ENCODE assay signal across 9 mouse cellular contexts in genomic region chr3:97585383-97586160, GRCm38 (mm10). TPM values are rescaled to one million over a fixed set of nuclear protein-coding genes. Genes with fewer than 3 reads are reported as not detected.
DNase-seq lines count a peak whose midpoint lies in the region; ATAC-seq and TF ChIP-seq lines count a peak whose summit lies in the region.
"Had no signal": no experiment of that assay in that cellular context is flagged by ENCODE, and none has a peak within 500 bp of the region (broad histone marks: within the 10 kb centered on the region; RNA-seq: fewer than 3 reads in every experiment).

No protein-coding gene starts in this region.

- peak; percentile 81 for DNase-seq in ES-CJ7 (ENCODE audit: low read depth, low spot score)
- peak; percentile 50 for DNase-seq in c-Kit-positive CD71-positive TER-119-positive erythroid progenitor cells, embryonic 14.5 days (ENCODE audit: low spot score)
- DNase-seq in heart, postnatal 36 days, result peak; percentile 61 to 74
- peak; percentile 89 for DNase-seq in layer of hippocampus, adult 11-12 months (ENCODE audit: low spot score)
- peak; percentile 69 for DNase-seq in lung, adult 2 months
- peak; percentile 42 for DNase-seq in ovary, postnatal 10 days (ENCODE audit: low spot score)
- DNase-seq in thymus, adult 2 months, result peak; percentile 64

- H3K27ac ChIP-seq in forebrain, embryonic 12.5 days, result no peak overlapping the region
- H3K27ac ChIP-seq in thymus, adult 2 months (ENCODE audit: control insufficient read depth, insufficient read depth, low read length), result no peak overlapping the region
- H3K27ac ChIP-seq: macrophage had no signal

- peak; percentile 72 for TF ChIP-seq CTCF in lung, adult 2 months (IDR thresholded peaks at IDR 0.05; ENCODE audit: insufficient read depth, low read length)
- TF ChIP-seq CTCF in thymus, adult 2 months (IDR thresholded peaks at IDR 0.05; ENCODE audit: borderline replicate concordance, control insufficient read depth, extremely low read depth, insufficient read depth, low read length, poor library complexity), result peak; percentile 64; the same call in 1 of the 2 replicates

- intact Hi-C loops in heart, postnatal 36 days (cut with DNase I), result loop anchor here (2.0 to 10.0 kb wide), 2 partner anchors 191 to 391 kb away; no protein-coding TSS in a partner anchor

- no peak overlapping the region for H3K4me3 ChIP-seq in forebrain, embryonic 12.5 days (replicated peaks)
- no peak overlapping the region for H3K4me3 ChIP-seq in lung, adult 2 months (replicated peaks; ENCODE audit: extremely low read depth, low read depth, low read length)
- no peak overlapping the region for H3K4me3 ChIP-seq in thymus, adult 2 months (ENCODE audit: control insufficient read depth, insufficient read depth, low read length)

- no peaks in the 10 kb centered on the region for H3K9me3 ChIP-seq in forebrain, embryonic 12.5 days

- peak; percentile 84 for ATAC-seq in forebrain, embryonic 12.5 days (ENCODE audit: low FRiP score)

- no peak for TF ChIP-seq POLR2A in lung, adult 2 months (IDR thresholded peaks at IDR 0.05; ENCODE audit: borderline replicate concordance, extremely low read depth, low read depth, low read length)
- TF ChIP-seq POLR2A in thymus, adult 2 months (IDR thresholded peaks at IDR 0.05; ENCODE audit: control insufficient read depth, extremely low read depth, insufficient read depth, low read length, poor library complexity), result no peak

- H3K36me3 ChIP-seq in forebrain, embryonic 12.5 days (replicated peaks), result peaks cover 38% of the 10 kb centered on the region
- peaks cover 51% of the 10 kb centered on the region for H3K36me3 ChIP-seq in thymus, adult 2 months (ENCODE audit: control insufficient read depth, insufficient read depth, low read length)

- 69% methylated on average over 18 of the region's 18 CpGs for WGBS in forebrain, embryonic 12.5 days
- 62% methylated on average over 18 of the region's 18 CpGs for WGBS in lung, adult 2 months
- WGBS in thymus, adult 2 months, result 85% methylated on average over 18 of the region's 18 CpGs

- no peaks in the 10 kb centered on the region for H3K27me3 ChIP-seq in forebrain, embryonic 12.5 days
- H3K27me3 ChIP-seq in thymus, adult 2 months (ENCODE audit: control insufficient read depth, insufficient read depth, low read length), result no peaks in the 10 kb centered on the region

- H3K4me2 ChIP-seq in forebrain, embryonic 12.5 days, result no peak overlapping the region

- H3K4me1 ChIP-seq in forebrain, embryonic 12.5 days, result no peaks in the 10 kb centered on the region; the same call in 1 of the 2 replicates
- no peaks in the 10 kb centered on the region for H3K4me1 ChIP-seq in lung, adult 2 months (ENCODE audit: control insufficient read depth, insufficient read depth, low read length)
- H3K4me1 ChIP-seq in thymus, adult 2 months (replicated peaks; ENCODE audit: control insufficient read depth, insufficient read depth, low read length), result no peaks in the 10 kb centered on the region

- no peak overlapping the region for H3K9ac ChIP-seq in forebrain, embryonic 12.5 days

RNA-seq across cellular contexts. Expression of gene Chd1l, which starts 24.4 kb away (rescaled TPM):
- polyA plus RNA-seq in forebrain, embryonic 12.5 days (2016; fragmentation: Nextera tagmentation; extraction: Ambion mirVana), result 17.2 and 19.3 TPM in 2 replicates
- total RNA-seq in heart, postnatal 36 days (2021), result 10 to 100 TPM; 10.4 to 12.3 TPM
- 3.8 and 5.2 TPM in 2 replicates for polyA plus RNA-seq in lung, adult 2 months (2012; rRNA removed)
- polyA plus RNA-seq in thymus, adult 2 months (2012; rRNA removed), result 11.5 and 11.9 TPM in 2 replicates

RNA-seq across cellular contexts. Expression of gene Fmo5, which starts 43.0 kb away (rescaled TPM):
- polyA plus RNA-seq in forebrain, embryonic 12.5 days (2016; fragmentation: Nextera tagmentation; extraction: Ambion mirVana), result 0.42 and 0.65 TPM in 2 replicates
- 10 to 100 TPM; 13.8 to 13.9 TPM for total RNA-seq in heart, postnatal 36 days (2021)
- 8.0 and 15.1 TPM in 2 replicates for polyA plus RNA-seq in lung, adult 2 months (2012; rRNA removed)
- 4.6 and 5.8 TPM in 2 replicates for polyA plus RNA-seq in thymus, adult 2 months (2012; rRNA removed)
